Mouse (Mus musculus): ENCODE measurements at regions not wholly inside any gene's neighbourhood (a gene's known extent, or its start where the extent isn't known, plus 50 kb on each side); places are given as distances from the start of the nearest gene placed in this dataset.
"Not testable (repeated sequence)": the region's sequence is repeated elsewhere in the genome, so short reads cannot be mapped to it uniquely, and the experiment has no call there.

- no peak for ATAC-seq (ENCODE audit: insufficient number of reproducible peaks, low FRiP score, low TSS enrichment)
Measured at GRCm38 (mm10) chr9:31654213-31654612, 190.0 kb upstream of the Tmem45b start.

- ATAC-seq (ENCODE audit: insufficient number of reproducible peaks, low FRiP score, low TSS enrichment): no peak
Measured at GRCm38 (mm10) chr9:31653788-31654187, 189.5 kb upstream of the Tmem45b start.

DNA sequence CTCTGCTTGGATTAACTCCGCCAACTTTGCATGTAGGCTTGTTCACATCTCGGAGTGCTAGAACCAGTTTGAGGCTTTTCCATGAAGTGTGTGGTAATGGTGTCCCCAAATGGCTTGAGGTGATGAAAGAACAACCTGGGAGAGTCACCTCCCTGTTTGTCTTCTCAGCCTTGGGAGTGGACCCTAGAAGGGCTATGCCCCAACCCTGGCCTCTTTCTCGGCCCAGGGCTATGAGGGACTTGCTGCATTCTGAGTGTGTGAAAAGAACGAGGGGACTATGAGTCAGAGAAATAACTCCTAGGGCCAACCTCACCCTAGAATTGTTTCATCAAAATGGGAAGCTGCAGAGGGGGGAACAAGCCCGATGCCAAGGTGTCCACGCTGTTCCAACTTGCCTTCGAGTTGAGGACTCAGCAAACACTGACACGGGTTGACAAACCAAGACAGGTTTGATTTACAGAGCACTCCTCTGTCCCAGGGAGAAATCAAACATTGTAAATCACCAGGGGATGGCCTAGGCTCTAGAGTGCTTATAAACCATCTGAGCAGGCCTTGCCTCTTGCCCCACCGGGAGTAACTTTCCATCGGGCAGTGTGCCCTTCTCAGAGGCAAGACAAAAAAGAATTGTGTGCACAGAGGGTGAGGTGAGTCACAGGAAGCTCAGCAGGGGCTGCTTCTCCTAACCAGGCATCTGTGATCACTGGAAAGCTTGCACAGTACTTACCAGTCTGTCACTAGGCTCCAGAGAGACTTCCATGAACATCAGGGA lies 186.3 kb upstream of the Tmem45b start:
- no peak for ATAC-seq (ENCODE audit: insufficient number of reproducible peaks, low FRiP score, low TSS enrichment)

DNA sequence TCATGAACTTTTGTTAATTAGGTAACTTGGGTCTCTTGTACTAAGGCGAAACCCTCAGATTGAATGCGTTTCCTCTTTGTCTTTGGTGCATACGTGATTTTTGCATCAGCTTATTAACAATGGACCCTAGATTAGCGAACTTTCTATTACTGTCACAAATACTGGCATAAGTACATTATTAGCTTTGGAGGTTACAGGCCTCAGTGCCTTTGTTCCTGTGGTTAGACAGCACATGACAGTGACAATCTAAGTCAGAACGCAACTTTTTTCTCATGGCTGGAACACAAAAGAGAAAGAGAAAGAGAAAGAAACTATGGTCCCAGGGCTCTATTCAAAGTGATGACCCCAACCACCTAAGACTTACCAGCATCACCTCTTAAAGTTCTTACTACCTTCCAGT lies 184.8 kb upstream of the Tmem45b start:
- no peak for ATAC-seq (ENCODE audit: insufficient number of reproducible peaks, low FRiP score, low TSS enrichment)

GRCm38 (mm10) chr9:31648551-31648950 lies 184.3 kb upstream of the Tmem45b start:
- ATAC-seq (ENCODE audit: insufficient number of reproducible peaks, low FRiP score, low TSS enrichment): no peak

- ATAC-seq (ENCODE audit: insufficient number of reproducible peaks, low FRiP score, low TSS enrichment): no peak
Measured at GRCm38 (mm10) chr9:31645114-31645513, 180.9 kb upstream of the Tmem45b start.

GRCm38 (mm10) chr9:31644106-31644505 lies 179.8 kb upstream of the Tmem45b start:
- ATAC-seq (ENCODE audit: insufficient number of reproducible peaks, low FRiP score, low TSS enrichment): no peak

- ATAC-seq (ENCODE audit: insufficient number of reproducible peaks, low FRiP score, low TSS enrichment): no peak
Measured at GRCm38 (mm10) chr9:31642169-31642568, 177.9 kb upstream of the Tmem45b start.

DNA sequence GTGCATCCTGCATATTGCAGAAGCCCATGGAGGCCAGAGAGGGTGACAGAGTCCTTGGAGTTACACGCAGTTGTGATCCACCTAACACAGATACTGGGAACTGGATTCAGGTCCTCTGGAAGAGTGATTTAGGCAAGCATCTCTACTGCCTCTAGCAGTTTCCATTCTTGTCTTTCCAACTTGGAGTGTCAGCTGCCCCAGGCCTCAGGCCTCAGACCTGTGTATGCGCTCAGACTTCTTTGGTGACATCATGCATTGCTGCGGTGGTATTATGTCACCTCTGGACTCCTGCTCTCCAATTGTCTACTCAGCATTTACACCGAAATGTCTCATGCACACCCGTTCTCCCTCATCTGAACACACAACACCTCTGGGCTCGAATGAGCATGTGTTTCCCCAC lies 164.0 kb upstream of the Tmem45b start:
- ATAC-seq (ENCODE audit: insufficient number of reproducible peaks, low FRiP score, low TSS enrichment): no peak

GRCm38 (mm10) chr9:31621553-31621952 lies 157.3 kb upstream of the Tmem45b start:
- not testable (repeated sequence) for ATAC-seq (ENCODE audit: insufficient number of reproducible peaks, low FRiP score, low TSS enrichment)

- ATAC-seq (ENCODE audit: insufficient number of reproducible peaks, low FRiP score, low TSS enrichment): no peak
Measured at GRCm38 (mm10) chr9:31619344-31619743, 155.1 kb upstream of the Tmem45b start.

- no peak for ATAC-seq (ENCODE audit: insufficient number of reproducible peaks, low FRiP score, low TSS enrichment)
Measured at GRCm38 (mm10) chr9:31614250-31614945, 150.1 kb upstream of the Tmem45b start.

DNA sequence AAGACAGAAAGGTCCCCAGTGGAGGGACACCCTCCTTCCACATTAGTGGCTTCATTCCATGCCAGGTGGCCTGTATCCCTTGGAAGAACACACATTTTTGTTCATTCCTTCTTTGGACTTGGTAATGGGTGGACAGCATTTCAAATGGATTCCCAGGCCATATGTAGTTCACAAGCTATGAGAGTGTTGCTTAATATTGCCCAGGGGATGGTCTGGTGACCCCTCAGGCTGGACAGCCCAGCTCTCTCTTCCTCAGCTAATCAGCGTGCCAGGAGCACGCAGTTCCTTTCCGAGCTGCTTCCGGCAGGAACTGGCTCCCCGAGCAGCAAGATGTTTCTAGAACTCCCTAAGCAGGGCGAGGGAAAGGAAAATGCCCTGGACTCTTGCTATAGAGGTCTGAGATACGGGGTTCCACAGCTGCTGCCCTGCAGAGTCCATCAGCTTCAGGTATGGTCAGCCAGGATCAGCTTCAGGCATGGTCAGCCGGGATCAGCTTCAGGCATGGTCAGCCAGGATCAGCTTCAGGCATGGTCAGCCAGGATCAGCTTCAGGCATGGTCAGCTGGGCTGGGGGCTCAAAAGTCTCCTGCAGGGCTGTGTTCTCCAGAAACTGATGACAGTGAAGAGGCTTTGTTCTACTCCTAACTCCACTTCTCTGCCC lies 146.9 kb upstream of the Tmem45b start:
- ATAC-seq (ENCODE audit: insufficient number of reproducible peaks, low FRiP score, low TSS enrichment): no peak

GRCm38 (mm10) chr9:31610631-31611030 lies 146.4 kb upstream of the Tmem45b start:
- ATAC-seq (ENCODE audit: insufficient number of reproducible peaks, low FRiP score, low TSS enrichment): no peak

DNA sequence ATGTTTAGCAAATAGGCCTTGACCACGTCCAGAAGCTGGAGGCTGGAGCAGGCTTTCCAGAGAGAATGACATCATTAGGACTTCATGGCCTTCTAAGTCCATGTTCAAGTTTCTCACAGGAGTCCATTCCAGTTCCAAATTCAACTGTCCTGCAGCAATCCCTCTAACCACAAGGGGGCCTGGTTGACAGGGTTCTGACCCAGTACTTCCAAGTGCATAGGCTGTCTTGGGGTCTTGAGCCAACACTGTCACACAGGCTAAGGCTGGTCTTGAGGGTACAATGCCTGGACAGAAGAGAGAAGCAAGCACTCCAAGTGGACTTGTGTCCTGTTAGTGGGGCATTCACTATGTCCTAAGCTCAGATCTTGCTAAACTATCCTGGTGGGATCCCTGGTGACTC lies 145.9 kb upstream of the Tmem45b start:
- ATAC-seq (ENCODE audit: insufficient number of reproducible peaks, low FRiP score, low TSS enrichment): no peak

DNA sequence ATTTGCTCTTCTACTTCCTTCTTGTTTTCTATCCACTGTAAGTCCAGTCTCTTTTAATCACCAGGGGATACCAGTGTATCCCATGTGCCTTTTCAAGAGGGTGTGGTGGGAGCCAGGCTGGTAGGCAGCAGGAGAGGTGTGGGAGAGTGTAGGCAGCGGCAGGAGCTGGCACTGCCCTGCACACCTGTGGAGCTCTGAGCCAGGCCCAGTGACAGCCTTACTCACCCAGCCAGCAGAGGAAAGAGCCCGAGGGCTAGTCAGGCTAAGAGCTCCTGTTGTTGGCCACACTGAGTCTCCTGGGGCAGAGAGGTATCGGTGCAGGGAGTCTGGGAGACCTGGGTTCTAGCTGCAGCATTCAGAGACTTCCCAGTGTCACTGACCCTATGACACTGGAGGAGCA lies 145.5 kb upstream of the Tmem45b start:
- ATAC-seq (ENCODE audit: insufficient number of reproducible peaks, low FRiP score, low TSS enrichment): no peak

- no peak for ATAC-seq (ENCODE audit: insufficient number of reproducible peaks, low FRiP score, low TSS enrichment)
Measured at GRCm38 (mm10) chr9:31608084-31608870, 144.0 kb upstream of the Tmem45b start.

DNA sequence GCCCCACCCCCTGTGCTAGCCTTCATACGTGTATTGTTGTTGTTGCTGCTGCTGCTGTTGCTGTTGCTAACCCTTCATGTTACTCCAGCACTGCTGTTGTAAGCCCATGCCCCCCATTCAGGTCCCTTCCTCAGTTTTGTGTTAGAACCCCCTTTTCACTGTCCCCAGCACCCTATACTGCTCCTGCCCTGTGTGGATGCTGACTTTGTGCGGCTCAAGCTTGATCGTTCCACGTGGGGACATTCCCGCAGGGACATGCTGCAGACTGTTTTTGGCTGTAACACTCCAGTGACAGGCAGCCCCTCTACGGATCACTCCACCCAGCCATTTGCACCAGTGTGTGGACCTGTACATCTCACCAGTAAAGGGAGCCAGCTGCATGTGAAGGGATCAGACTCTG lies 142.7 kb upstream of the Tmem45b start:
- no peak for ATAC-seq (ENCODE audit: insufficient number of reproducible peaks, low FRiP score, low TSS enrichment)

DNA sequence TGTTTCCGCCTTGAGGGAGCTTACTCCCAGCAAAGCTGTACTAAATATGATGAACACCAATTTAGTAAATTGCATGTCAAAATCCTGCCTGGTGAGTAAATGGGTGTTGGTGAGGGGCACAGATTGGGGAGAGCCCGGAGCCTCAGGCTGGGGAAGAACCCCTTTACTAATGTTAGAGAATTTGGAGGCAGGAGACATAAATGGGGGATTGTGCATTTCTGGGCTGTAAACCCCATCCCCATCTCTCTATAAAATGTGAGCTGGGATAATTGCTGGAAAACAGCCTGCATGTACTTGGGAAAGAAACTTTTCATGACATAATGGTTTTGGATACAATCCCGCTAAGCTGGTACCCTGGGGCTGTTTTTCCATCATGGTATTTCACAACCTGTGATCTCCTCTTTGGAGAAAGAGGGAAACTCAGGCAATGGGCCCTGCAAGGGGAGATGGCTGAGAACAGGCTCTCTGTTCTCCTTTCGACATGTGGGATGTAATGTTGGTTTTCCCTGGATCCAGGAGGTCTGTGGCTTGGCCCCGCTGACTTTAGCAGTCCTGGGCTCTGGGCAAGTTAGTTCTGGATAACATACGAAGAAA lies 140.3 kb upstream of the Tmem45b start:
- no peak for ATAC-seq (ENCODE audit: insufficient number of reproducible peaks, low FRiP score, low TSS enrichment)

GRCm38 (mm10) chr9:31602707-31603106 lies 138.4 kb upstream of the Tmem45b start:
- no peak for ATAC-seq (ENCODE audit: insufficient number of reproducible peaks, low FRiP score, low TSS enrichment)

Data from cerebellum, adult (tissue).